Mouse (Mus musculus) ES-E14 (cell line): ENCODE data around the gene Dppa4. TPM values are rescaled to one million over a fixed set of nuclear protein-coding genes. Genes with fewer than 3 reads are reported as not detected.

Experiments
- DNase-seq: peaks from one replicate; pipeline ENCODE4 v3.0.0-alpha.2; 2013; ENCODE audit warnings: low read depth, low spot score
- H3K27ac ChIP-seq: 2 replicates; pipeline ENCODE4 v1.5.1; 2012; ENCODE audit warnings: low read depth, mild to moderate bottlenecking, low read length, moderate library complexity, mixed read lengths; ENCODE audit not compliant: poor library complexity, insufficient read depth, severe bottlenecking
- H3K36me3 ChIP-seq: 2 replicates; pipeline ENCODE4 v1.6.1; 2012; ENCODE audit warnings: mild to moderate bottlenecking, low read length, moderate library complexity, mixed read lengths; ENCODE audit not compliant: control insufficient read depth, poor library complexity, insufficient read depth, severe bottlenecking
- H3K4me1 ChIP-seq, 2 experiments: fragments of 150-350 bp in 1 of 2; sonication (generic) in 1 of 2; 2 replicates each; pipeline ENCODE4 v1.6.1; 2012; ENCODE audit warnings: low read length in 2 of 2, mild to moderate bottlenecking in 1 of 2, mixed read lengths in 1 of 2; ENCODE audit not compliant: control insufficient read depth in 2 of 2, insufficient read depth in 2 of 2, poor library complexity in 1 of 2
- H3K4me3 ChIP-seq, 2 experiments: fragments of 150-350 bp in 1 of 2; sonication (generic) in 1 of 2; 2 replicates each; pipeline ENCODE4 v1.5.1; 2012; ENCODE audit warnings: low read length in 2 of 2, low read depth in 1 of 2, mild to moderate bottlenecking in 1 of 2, mixed read lengths in 1 of 2; ENCODE audit not compliant: insufficient read depth in 1 of 2, poor library complexity in 1 of 2, severe bottlenecking in 1 of 2
- H3K9ac ChIP-seq: 2 replicates; pipeline ENCODE4 v1.6.1; 2012; ENCODE audit warnings: low read depth, mild to moderate bottlenecking, low read length, mixed read lengths; ENCODE audit not compliant: poor library complexity, insufficient read depth, severe bottlenecking
- H3K9me3 ChIP-seq: fragments of 150-350 bp; sonication (generic); 2 replicates; pipeline ENCODE4 v1.6.1; 2012; ENCODE audit warnings: low read depth, mild to moderate bottlenecking, low read length; ENCODE audit not compliant: control insufficient read depth, insufficient read depth
- CHD2 ChIP-seq: IDR thresholded peaks from 2 replicates; pipeline ENCODE4 v1.6.1; 2014; ENCODE audit warnings: mild to moderate bottlenecking, low read depth, low read length, inconsistent platforms
- HCFC1 ChIP-seq: IDR thresholded peaks from 2 replicates; pipeline ENCODE4 v1.6.1; 2012; ENCODE audit warnings: low read length, inconsistent platforms, borderline replicate concordance; ENCODE audit not compliant: insufficient read depth
- MAFK ChIP-seq: IDR thresholded peaks from 2 replicates; pipeline ENCODE4 v1.6.1; 2014; ENCODE audit warnings: mild to moderate bottlenecking, low read depth, low read length, inconsistent platforms; ENCODE audit not compliant: insufficient read depth
- ZC3H11A ChIP-seq: IDR thresholded peaks from 2 replicates; pipeline ENCODE4 v1.6.1; 2012; ENCODE audit warnings: low read depth, mild to moderate bottlenecking, inconsistent platforms, low read length, borderline replicate concordance
- ZNF384 ChIP-seq: IDR thresholded peaks from 2 replicates; pipeline ENCODE4 v1.6.1; 2012; ENCODE audit warnings: low read depth, low read length, inconsistent platforms
- in situ Hi-C, 2 experiments: fragments of 600-800 bp; cut with MboI; formaldehyde crosslinking; loops; one replicate each; pipeline ENCODE4 v1.15.1; 2025; ENCODE audit warnings: low sequenced_read_pairs in 2 of 2, inconsistent platforms in 1 of 2; ENCODE audit not compliant: unreplicated experiment in 2 of 2
- total RNA-seq: library from RNA; depleted of rRNA; stranded (reverse); fragments of 300-350 nt; gene quantifications from 2 replicates; pipeline ENCODE4 v1.2.3, GENCODE M21; 2012; rRNA removed

Gene Dppa4
- 150 and 179 TPM in 2 replicates for total RNA-seq

DNA sequence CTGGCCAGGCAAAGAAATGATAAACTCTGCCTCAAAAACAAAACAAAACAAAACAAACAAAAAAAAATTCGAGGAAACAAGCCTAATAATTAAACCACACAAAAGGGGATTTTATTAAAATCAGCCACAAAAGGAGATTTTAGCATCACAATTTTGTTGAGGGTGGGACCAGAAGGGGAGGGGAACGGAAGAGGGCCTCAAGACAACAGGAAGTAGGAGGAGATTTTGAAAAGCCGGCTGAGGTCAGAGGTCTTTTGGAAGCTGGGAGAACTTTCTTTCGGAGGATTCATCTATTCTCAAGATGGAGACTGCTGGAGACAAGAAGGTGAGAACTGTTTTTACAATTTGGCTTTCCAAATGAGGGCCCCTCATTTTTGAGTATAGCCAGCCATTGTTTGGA, at the start of gene Dppa4:
Gene Dppa4 (plus strand): TSS at position 217 of the 400 bp plus-strand sequence.
- TF ChIP-seq MAFK (no peak), CHD2 (no peak), ZC3H11A (no peak), HCFC1 (no peak), ZNF384 (no peak)
- DNase-seq: no peak
- in situ Hi-C loops: no loop called here
- peak within 1 kb of the TSS; percentile 94 for H3K27ac ChIP-seq
- H3K36me3 ChIP-seq: peaks cover 10% of the 10 kb centered on the region
- H3K9me3 ChIP-seq: no peaks in the 10 kb centered on the region
- H3K4me1 ChIP-seq: peaks cover 0 to 2% of the 10 kb centered on the region in 2 experiments; a peak in 2 of 4 replicates
- peak within 1 kb of the TSS; percentile 91 for H3K9ac ChIP-seq
- H3K4me3 ChIP-seq: peak within 1 kb of the TSS; percentile 77 to 84

DNA sequence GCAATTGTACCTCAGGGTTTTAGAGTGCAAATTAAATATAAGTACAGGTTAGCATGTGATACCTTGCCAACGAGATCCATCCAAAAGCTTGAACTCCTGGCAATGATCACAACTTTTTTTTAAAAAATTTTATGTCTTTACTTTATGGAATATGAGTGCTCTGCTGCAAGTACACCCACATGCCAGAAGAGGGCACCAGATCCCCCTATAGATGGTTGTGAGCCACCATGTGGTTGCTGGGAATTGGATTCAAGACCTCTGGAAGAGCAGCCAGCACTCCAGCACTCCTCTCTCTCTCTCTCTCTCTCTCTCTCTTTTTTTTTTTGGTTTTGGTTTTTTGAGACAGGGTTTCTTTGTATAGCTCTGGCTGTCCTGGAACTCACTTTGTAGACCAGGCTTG, 48.5 kb upstream of the Dppa4 start:
- Histone ChIP-seq H3K4me1 (no peaks in the 10 kb centered on the region), H3K9ac (no peak overlapping the region), H3K27ac (no peak overlapping the region), H3K9me3 (no peaks in the 10 kb centered on the region), H3K4me3 (no peak overlapping the region), H3K36me3 (no peaks in the 10 kb centered on the region)
- DNase-seq: peak; percentile 12
- TF ChIP-seq ZC3H11A (peak; percentile 51; the same call in 1 of the 2 replicates), CHD2 (no peak)
- in situ Hi-C loops: no loop called here

DNA sequence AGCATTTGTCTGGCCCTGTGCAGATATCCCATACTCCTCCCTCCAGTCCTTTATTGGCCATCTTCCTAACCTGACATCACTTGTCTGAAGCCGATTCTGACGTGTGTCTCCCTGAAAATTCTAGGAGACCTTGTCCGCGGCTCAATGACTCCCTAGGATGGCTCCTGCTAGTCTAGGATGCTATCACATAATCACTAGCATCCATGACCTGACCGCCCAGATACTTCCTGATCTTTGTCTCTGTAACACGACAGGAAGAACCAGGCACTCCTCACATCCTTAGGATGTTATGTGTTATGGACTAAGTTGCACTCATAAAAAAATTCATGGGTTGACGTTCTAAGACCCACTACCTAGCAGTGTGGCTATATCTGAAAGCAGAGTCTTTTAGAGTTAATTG, 45.9 kb upstream of the Dppa4 start:
- no peak overlapping the region for H3K9ac ChIP-seq
- DNase-seq: no peak
- TF ChIP-seq CHD2 (no peak), ZNF384 (no peak)
- no peak overlapping the region for H3K4me3 ChIP-seq
- no peaks in the 10 kb centered on the region for H3K36me3 ChIP-seq
- no peak overlapping the region for H3K27ac ChIP-seq
- H3K4me1 ChIP-seq: peaks cover 0 to 3% of the 10 kb centered on the region in 2 experiments; a peak in 1 of 4 replicates
- no peaks in the 10 kb centered on the region for H3K9me3 ChIP-seq
- in situ Hi-C loops: no loop called here

DNA sequence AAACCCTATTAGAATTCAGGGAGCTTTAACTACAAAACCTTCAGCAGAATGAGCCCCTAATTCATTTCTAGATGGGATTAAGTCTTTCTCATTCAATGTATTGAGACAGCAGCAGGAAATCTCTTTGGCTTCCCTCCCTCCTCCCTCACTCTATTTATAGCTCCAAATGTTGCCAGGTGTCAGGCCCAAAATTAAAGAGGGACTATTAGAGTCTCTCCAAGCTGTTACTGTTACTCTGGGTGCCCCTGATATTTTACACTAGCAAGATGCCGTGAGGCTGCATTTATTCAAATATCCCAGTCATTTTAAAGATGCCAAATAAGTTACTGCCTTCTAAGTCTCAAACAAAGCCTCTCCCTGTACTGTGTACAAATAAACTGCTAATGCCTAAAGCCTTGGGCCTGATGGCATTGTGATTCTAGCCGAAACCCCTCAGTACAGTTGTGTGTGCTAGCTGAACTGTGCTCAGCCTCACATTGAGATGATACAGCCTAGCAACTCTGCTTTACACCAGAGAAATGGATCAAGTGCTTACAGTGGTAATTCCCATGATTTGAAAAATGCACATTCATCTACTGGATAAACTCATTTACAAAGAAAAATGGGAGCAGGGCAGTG, 36.4 kb upstream of the Dppa4 start:
- Histone ChIP-seq H3K9me3 (no peaks in the 10 kb centered on the region), H3K36me3 (no peaks in the 10 kb centered on the region), H3K4me1 (peaks cover 0 to 2% of the 10 kb centered on the region in 2 experiments; a peak in 1 of 4 replicates), H3K4me3 (no peak overlapping the region), H3K9ac (no peak overlapping the region), H3K27ac (no peak overlapping the region)
- no peak for DNase-seq
- TF ChIP-seq HCFC1 (no peak), MAFK (no peak), ZC3H11A (no peak), CHD2 (no peak), ZNF384 (no peak)
- in situ Hi-C loops: no loop called here

DNA sequence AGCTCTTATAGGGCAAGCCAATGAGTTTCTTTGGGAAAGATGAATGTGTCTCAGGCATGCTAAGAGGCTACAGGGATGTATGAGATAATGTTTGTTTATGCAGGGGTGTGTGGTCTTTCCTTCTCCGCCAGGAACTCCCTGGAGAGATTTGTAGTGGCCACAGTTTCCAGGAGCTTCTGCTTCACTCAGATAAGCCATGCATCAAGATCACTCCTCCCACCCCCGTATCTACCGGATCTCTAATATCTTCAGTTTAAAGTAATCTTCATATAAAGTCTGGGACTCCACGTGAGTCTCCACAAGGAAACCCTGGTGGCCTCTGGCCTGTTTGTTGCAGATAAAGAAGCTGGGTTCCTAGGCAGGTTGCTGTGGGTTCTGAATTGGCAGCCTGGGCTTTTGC, 30.7 kb upstream of the Dppa4 start:
- no peak overlapping the region for H3K9ac ChIP-seq
- H3K4me1 ChIP-seq: no peaks in the 10 kb centered on the region
- in situ Hi-C loops: no loop called here
- no peak overlapping the region for H3K4me3 ChIP-seq
- DNase-seq: no peak
- no peaks in the 10 kb centered on the region for H3K36me3 ChIP-seq
- no peak overlapping the region for H3K27ac ChIP-seq
- H3K9me3 ChIP-seq: no peaks in the 10 kb centered on the region
- TF ChIP-seq ZC3H11A (no peak), MAFK (no peak), ZNF384 (no peak), HCFC1 (no peak), CHD2 (no peak)
